Mouse (Mus musculus) intestine, embryonic 16.5 days (tissue): ENCODE measurements at regions not wholly inside any gene's neighbourhood (a gene's known extent, or its start where the extent isn't known, plus 50 kb on each side); places are given as distances from the start of the nearest gene placed in this dataset.

Experiments used
- ATAC-seq: fragments of 200-750 bp; cut with Nextera tagmentation; 2 replicates; pipeline ENCODE4 v1.8.0; 2017; ENCODE audit warnings: moderate TSS enrichment, moderate library complexity
- H3K27ac ChIP-seq: fragments of 300-500 bp; sonication (generic); 2 replicates; pipeline ENCODE4 v1.5.1; 2014; ENCODE audit warnings: mild to moderate bottlenecking, low read length
- H3K27me3 ChIP-seq: fragments of 300-500 bp; sonication (generic); replicated peaks from 2 replicates; pipeline ENCODE4 v1.6.1; 2014; ENCODE audit warnings: low read length, control low read depth, mixed read lengths; ENCODE audit not compliant: control insufficient read depth, insufficient read depth
- H3K36me3 ChIP-seq: fragments of 300-500 bp; sonication (generic); 2 replicates; pipeline ENCODE4 v1.6.1; 2014; ENCODE audit warnings: low read length, control low read depth; ENCODE audit not compliant: control insufficient read depth, insufficient read depth
- H3K4me1 ChIP-seq: fragments of 300-500 bp; sonication (generic); 2 replicates; pipeline ENCODE4 v1.6.1; 2014; ENCODE audit warnings: low read length, control low read depth, mixed read lengths; ENCODE audit not compliant: control insufficient read depth, insufficient read depth
- H3K4me2 ChIP-seq: fragments of 300-500 bp; sonication (generic); 2 replicates; pipeline ENCODE4 v1.6.1; 2014; ENCODE audit warnings: low read depth, low read length, control low read depth
- H3K4me3 ChIP-seq: fragments of 300-500 bp; sonication (generic); 2 replicates; pipeline ENCODE4 v1.5.1; 2014; ENCODE audit warnings: mild to moderate bottlenecking, low read length
- H3K9ac ChIP-seq: fragments of 300-500 bp; sonication (generic); 2 replicates; pipeline ENCODE4 v1.6.1; 2014; ENCODE audit warnings: low read depth, low read length
- H3K9me3 ChIP-seq: fragments of 300-500 bp; sonication (generic); 2 replicates; pipeline ENCODE4 v1.6.1; 2016; ENCODE audit warnings: low read length, control low read depth; ENCODE audit not compliant: control insufficient read depth
- WGBS: fragments of 180-500 bp; shearing (Covaris S2); extraction: QIAGEN DNeasy Blood & Tissue Kit; methylation state at CpG from one replicate; pipeline ENCODE4 v1.1.7; 2014; 5-methylcytosine and 5-hydroxymethylcytosine counted together

DNA sequence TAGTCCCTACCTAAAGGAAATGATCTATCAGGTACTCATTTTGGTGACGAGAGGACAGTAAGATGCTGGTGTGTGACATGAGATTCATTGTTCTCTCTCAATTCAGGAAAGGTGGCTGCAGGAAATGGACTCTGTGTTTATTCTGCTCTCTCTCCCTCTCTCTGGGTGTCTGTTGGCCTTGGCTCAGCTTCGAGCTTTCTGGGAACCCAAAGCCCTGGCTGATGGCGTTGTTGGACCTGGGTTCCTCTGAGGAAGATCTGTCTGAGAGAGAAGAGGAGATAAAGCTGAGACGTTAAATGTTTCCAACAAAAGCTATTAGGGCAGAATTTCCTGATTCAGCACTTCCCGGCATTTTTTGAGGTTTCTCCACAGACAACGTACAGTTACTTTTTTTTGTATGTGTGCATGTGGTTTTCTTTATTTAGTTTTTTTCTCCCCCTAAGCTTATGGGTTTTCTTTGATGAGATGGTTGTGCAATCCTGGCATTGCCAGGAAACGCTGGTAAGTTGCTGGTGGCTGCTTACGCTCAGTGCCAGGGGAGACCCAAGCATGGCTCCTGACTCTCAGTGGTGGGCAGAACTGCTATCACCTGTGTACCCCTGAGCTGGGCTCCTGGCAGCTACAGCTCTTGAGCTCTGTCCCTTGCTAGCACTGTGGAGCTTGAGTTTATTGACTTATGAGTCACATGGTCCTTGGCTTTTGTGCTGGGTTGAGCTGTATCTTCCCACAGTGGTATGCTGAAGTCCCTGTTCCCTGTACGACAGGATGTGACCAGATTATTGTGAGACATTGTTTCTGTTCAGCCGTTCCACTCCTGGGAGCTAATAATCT lies 249.8 kb downstream of the Gm10260 start:
- H3K9me3 ChIP-seq: no peaks in the 10 kb centered on the region
- 45% methylated on average over 10 of the region's 10 CpGs for WGBS
- peak; percentile 87 for ATAC-seq
- H3K36me3 ChIP-seq: no peaks in the 10 kb centered on the region
- H3K4me3 ChIP-seq: no peak overlapping the region
- H3K27ac ChIP-seq: no peak overlapping the region
- no peaks in the 10 kb centered on the region for H3K27me3 ChIP-seq
- no peak overlapping the region for H3K9ac ChIP-seq
- no peak overlapping the region for H3K4me2 ChIP-seq
- peaks cover 14% of the 10 kb centered on the region for H3K4me1 ChIP-seq

DNA sequence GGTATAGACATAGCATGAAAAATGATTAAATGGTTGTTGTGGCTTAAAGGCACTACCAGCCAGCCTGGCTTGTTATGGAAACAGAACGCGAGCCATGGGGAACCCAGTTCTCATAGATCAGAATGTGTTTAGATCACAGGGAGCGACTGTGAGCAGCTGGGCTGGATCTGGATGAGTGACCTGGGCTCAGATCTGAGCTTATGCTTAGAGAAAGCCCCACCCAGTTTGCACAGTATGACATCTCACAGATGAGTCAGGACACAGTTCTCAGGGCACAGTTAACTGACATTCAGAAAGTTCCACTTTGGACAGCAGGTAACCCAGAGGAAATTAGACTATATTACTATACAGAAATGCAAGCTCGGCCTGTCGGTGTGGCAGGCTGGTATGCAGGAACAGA lies 255.5 kb downstream of the Gm10260 start:
- no peaks in the 10 kb centered on the region for H3K36me3 ChIP-seq
- H3K4me2 ChIP-seq: no peak overlapping the region
- H3K9me3 ChIP-seq: no peaks in the 10 kb centered on the region
- no peak overlapping the region for H3K27ac ChIP-seq
- 73% methylated on average over 5 of the region's 5 CpGs for WGBS
- H3K9ac ChIP-seq: no peak overlapping the region
- ATAC-seq: no peak
- no peaks in the 10 kb centered on the region for H3K4me1 ChIP-seq
- no peak overlapping the region for H3K4me3 ChIP-seq
- H3K27me3 ChIP-seq: no peaks in the 10 kb centered on the region

DNA sequence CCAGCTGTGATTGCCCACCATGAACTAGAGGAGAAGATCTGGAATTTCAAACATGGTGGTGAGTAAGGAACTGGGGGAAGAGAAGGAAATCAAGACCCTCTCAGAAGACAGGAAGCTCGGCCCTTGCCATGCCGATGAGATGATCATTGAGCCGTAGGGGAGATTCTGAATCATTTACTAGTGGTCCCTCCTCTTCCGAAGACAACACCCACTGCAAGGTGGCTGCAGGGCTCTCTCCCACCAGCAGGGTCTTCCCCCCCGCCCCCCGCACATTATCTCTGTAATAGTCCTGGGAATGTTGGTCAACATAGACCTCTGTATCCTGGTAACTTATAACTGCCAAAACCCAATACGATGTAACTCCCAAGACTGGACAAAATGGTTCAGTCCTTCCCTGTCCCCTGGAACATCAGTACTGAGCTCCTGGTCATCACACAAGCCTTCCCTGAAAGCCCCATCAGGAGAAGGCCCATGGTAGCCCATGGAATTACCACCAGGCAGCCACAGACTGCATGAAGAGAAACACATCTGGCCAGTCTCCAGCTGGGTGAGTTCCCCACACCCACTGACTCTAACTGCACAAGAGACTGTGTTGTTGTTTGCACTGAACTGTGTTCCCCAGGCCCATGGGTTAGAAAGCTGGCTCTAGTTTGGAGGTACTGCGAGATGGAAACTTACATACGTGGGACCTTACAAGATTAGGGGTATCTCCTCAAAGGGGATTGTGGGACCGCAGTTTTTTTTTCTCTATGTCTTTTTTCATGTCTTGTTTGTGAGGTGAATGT lies 256.3 kb downstream of the Gm10260 start:
- Histone ChIP-seq H3K9me3 (no peaks in the 10 kb centered on the region), H3K36me3 (no peaks in the 10 kb centered on the region), H3K4me1 (no peaks in the 10 kb centered on the region), H3K4me3 (no peak overlapping the region), H3K27ac (no peak overlapping the region), H3K27me3 (no peaks in the 10 kb centered on the region), H3K9ac (no peak overlapping the region), H3K4me2 (no peak overlapping the region)
- ATAC-seq: no peak
- WGBS: 95% methylated on average over 10 of the region's 10 CpGs

DNA sequence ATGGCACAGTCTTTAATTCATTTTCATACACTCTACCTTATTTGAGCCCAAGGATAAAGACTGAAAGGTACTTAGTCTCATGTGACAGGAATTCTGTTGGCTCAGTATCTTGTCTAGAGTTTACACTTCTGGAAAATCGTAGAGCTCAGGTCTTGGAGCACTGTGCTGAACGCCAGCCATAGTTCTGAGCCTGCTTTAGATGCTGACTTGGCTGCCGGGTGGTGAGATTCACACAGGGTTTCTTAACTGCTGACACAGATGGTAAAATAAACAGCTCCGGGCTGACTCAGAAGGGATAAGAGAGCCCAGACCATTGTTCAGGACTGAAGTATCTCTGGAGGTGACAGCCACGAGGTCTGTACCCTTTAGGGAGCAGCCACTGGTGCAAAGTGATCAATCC lies 257.0 kb downstream of the Gm10260 start:
- H3K9ac ChIP-seq: no peak overlapping the region
- no peaks in the 10 kb centered on the region for H3K4me1 ChIP-seq
- no peak overlapping the region for H3K4me2 ChIP-seq
- H3K36me3 ChIP-seq: no peaks in the 10 kb centered on the region
- no peak for ATAC-seq
- H3K27me3 ChIP-seq: no peaks in the 10 kb centered on the region
- H3K9me3 ChIP-seq: no peaks in the 10 kb centered on the region
- H3K27ac ChIP-seq: no peak overlapping the region
- 57% methylated on average over 5 of the region's 5 CpGs for WGBS
- no peak overlapping the region for H3K4me3 ChIP-seq

DNA sequence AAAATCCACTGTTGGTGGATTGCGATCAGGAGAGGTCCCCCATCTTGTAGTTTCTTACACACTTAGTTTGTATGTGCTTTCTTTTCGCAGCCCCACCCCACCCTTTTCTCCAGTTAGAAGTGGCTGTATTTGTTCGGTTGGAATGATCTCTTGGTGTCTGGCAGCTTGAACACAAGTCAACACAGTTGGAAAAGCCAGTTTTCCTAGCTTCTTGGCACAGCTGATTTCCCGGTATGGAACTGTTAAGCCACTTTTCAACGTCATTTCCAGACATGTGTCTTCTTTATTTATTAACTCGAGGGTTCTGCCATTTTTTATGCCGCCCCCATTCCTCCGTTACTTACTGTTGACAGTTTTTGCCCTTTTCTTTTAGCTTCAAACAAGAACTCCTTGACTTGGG lies 259.2 kb downstream of the Enc1 start:
- Histone ChIP-seq H3K9ac (no peak overlapping the region), H3K9me3 (no peaks in the 10 kb centered on the region), H3K4me3 (no peak overlapping the region), H3K36me3 (no peaks in the 10 kb centered on the region), H3K4me1 (no peaks in the 10 kb centered on the region), H3K27ac (no peak overlapping the region), H3K27me3 (no peaks in the 10 kb centered on the region), H3K4me2 (no peak overlapping the region)
- no peak for ATAC-seq
- 84% methylated on average over 8 of the region's 8 CpGs for whole genome bisulfite sequencing

DNA sequence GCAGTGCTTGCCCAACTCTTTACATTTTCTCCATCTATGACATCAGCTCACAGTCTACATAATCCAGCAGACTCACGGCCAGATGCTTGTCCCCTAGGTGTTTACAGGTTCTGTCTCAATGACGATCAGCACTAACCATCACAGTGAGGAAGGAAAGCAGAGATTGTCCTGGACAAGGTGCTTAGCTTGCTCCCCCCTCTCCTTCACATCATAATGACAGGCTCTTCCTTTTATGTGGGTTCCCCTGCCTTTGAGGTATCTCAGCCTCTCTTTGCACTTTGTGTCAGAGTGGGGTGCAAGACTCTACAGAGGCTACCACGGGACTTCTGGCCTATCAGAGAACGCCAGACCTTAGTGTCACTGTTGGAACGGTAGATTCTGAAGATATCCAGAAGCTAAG lies 258.1 kb downstream of the Enc1 start:
- Histone ChIP-seq H3K27me3 (no peaks in the 10 kb centered on the region), H3K9me3 (no peaks in the 10 kb centered on the region), H3K4me3 (no peak overlapping the region), H3K4me2 (no peak overlapping the region), H3K4me1 (no peaks in the 10 kb centered on the region), H3K9ac (no peak overlapping the region), H3K36me3 (no peaks in the 10 kb centered on the region), H3K27ac (no peak overlapping the region)
- 72% methylated on average over 5 of the region's 5 CpGs for WGBS
- ATAC-seq: no peak

DNA sequence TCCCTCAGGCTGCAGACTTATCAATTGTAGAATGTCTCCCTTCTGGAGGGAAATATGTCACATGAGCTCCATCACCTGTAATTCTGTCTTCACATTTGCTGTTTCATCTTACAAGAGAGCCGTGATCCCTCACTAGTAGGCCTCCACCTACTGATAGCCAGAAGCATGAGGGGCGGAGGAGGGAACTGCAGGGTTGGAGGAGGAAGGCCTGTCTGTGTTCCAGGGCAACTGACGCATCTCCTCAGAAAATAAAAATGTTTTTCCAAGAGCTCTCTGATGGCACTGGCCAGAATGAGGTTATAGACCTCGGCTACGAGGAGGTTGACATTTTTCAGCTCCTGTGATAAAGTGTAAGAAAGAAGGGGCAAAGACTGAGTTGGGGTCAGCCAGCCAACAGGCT lies 257.0 kb downstream of the Enc1 start:
- Histone ChIP-seq H3K4me3 (no peak overlapping the region), H3K27ac (no peak overlapping the region), H3K9me3 (no peaks in the 10 kb centered on the region), H3K4me2 (no peak overlapping the region), H3K9ac (no peak overlapping the region), H3K4me1 (no peaks in the 10 kb centered on the region), H3K27me3 (no peaks in the 10 kb centered on the region), H3K36me3 (no peaks in the 10 kb centered on the region)
- WGBS: 86% methylated on average over 5 of the region's 5 CpGs
- ATAC-seq: no peak

DNA sequence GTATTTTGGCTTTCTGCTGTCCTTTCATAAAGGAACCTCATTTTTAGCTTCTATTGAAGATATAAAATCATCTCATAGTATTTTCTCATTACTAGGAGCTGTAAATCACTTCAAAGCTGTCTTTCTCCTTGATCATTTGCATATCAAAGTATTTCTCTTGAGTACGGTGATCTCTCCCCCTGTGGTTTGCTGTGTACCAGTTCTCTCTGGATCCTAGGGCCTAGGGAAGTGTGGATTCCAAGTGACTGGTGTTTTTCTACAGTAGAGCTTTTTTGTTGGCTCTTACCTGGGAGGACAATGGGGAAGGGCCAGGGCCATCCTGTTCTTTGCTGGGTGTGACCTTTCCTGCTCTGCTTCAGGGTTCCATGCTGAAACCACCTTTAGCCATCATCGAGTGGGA lies 253.9 kb downstream of the Enc1 start:
- Histone ChIP-seq H3K4me3 (no peak overlapping the region), H3K9ac (no peak overlapping the region), H3K27me3 (no peaks in the 10 kb centered on the region), H3K9me3 (no peaks in the 10 kb centered on the region), H3K27ac (no peak overlapping the region), H3K4me2 (no peak overlapping the region), H3K4me1 (peaks cover 5% of the 10 kb centered on the region), H3K36me3 (no peaks in the 10 kb centered on the region)
- WGBS: 88% methylated on average over 2 of the region's 2 CpGs
- ATAC-seq: no peak

DNA sequence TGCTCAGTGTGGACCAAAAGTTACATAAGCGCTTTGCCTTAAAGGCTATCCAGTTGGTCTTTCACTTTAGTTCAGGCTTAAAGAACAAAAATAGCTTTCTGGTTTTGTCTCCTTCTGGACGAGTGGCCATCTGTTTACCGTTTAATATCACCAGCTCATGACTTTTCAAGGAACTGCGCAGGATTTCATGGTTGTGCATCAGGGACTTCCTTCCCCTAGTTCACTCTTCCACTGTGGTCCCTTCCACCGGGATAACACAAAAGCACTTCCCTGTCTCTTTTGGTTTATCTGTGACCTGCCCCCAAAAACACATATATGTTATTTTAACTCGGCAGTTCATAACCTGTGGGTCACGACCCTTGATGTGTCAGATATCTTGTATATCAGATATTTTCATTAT lies 252.9 kb downstream of the Enc1 start:
- Histone ChIP-seq H3K9me3 (no peaks in the 10 kb centered on the region), H3K4me3 (no peak overlapping the region), H3K27me3 (no peaks in the 10 kb centered on the region), H3K9ac (no peak overlapping the region), H3K27ac (no peak overlapping the region), H3K4me1 (peaks cover 7% of the 10 kb centered on the region), H3K4me2 (no peak overlapping the region), H3K36me3 (no peaks in the 10 kb centered on the region)
- ATAC-seq: no peak
- 80% methylated on average over 7 of the region's 7 CpGs for WGBS
